Mouse (Mus musculus) embryonic facial prominence, embryonic 10.5 days (tissue): Measurements from ENCODE around the gene Col18a1. TPM values are rescaled to one million over a fixed set of nuclear protein-coding genes. Genes with fewer than 3 reads are reported as not detected.

Experiments used
- DNase-seq: peaks from one replicate; pipeline ENCODE4 v3.0.0-alpha.2; 2017; ENCODE audit warnings: low spot score
- H3K27ac ChIP-seq: fragments of 300-500 bp; sonication (generic); replicated peaks from 2 replicates; pipeline ENCODE4 v1.5.1; 2016; ENCODE audit warnings: mild to moderate bottlenecking
- H3K27me3 ChIP-seq: fragments of 300-500 bp; sonication (generic); replicated peaks from 2 replicates; pipeline ENCODE4 v1.6.1; 2016; ENCODE audit warnings: low read depth, mild to moderate bottlenecking; ENCODE audit not compliant: poor library complexity, severe bottlenecking
- H3K36me3 ChIP-seq: fragments of 300-500 bp; sonication (generic); replicated peaks from 2 replicates; pipeline ENCODE4 v1.6.1; 2016; ENCODE audit warnings: mild to moderate bottlenecking, moderate library complexity
- H3K4me1 ChIP-seq: fragments of 300-500 bp; sonication (generic); 2 replicates; pipeline ENCODE4 v1.6.1; 2016
- H3K4me3 ChIP-seq: fragments of 300-500 bp; sonication (generic); 2 replicates; pipeline ENCODE4 v1.5.1; 2016; ENCODE audit warnings: mild to moderate bottlenecking, moderate library complexity
- H3K9me3 ChIP-seq: fragments of 300-500 bp; sonication (generic); 2 replicates; pipeline ENCODE4 v1.6.1; 2016; ENCODE audit warnings: mild to moderate bottlenecking
- WGBS: fragments of 180-500 bp; shearing (Covaris S2); methylation state at CpG from one replicate; pipeline ENCODE4 v1.1.7; 2016; 5-methylcytosine and 5-hydroxymethylcytosine counted together
- polyA plus RNA-seq: library from polyadenylated mRNA; unstranded; fragments of >200 nt; fragmentation: Nextera tagmentation; extraction: Ambion mirVana; gene quantifications from 2 replicates; pipeline ENCODE4 v1.2.1, GENCODE M21; 2016

Col18a1 gene
- polyA plus RNA-seq, 1 experiment from 2014 or later, result 184 TPM

GRCm38 (mm10) chr10:77064239-77064638 is 102.1 kb downstream of the Col18a1 start:
- no peak overlapping the region for H3K4me3 ChIP-seq
- H3K27me3 ChIP-seq, result no peaks in the 10 kb centered on the region
- no peak overlapping the region for H3K27ac ChIP-seq
- peaks cover 76% of the 10 kb centered on the region for H3K36me3 ChIP-seq
- peaks cover 3% of the 10 kb centered on the region; the same call in 1 of the 2 replicates for H3K4me1 ChIP-seq
- no peak for DNase-seq
- H3K9me3 ChIP-seq, result no peaks in the 10 kb centered on the region
- WGBS, result 87% methylated on average over 3 of the region's 3 CpGs

GRCm38 (mm10) chr10:77062393-77063010 is 103.8 kb downstream of the Col18a1 start:
- no peaks in the 10 kb centered on the region for H3K9me3 ChIP-seq
- H3K27ac ChIP-seq, result no peak overlapping the region
- WGBS, result 88% methylated on average over 11 of the region's 11 CpGs
- peaks cover 74% of the 10 kb centered on the region for H3K36me3 ChIP-seq
- peaks cover 3% of the 10 kb centered on the region; the same call in 1 of the 2 replicates for H3K4me1 ChIP-seq
- H3K27me3 ChIP-seq, result no peaks in the 10 kb centered on the region
- H3K4me3 ChIP-seq, result no peak overlapping the region
- no peak for DNase-seq

- Histone ChIP-seq H3K9me3 (no peaks in the 10 kb centered on the region), H3K36me3 (peaks cover 73% of the 10 kb centered on the region), H3K27ac (no peak overlapping the region), H3K4me3 (no peak overlapping the region), H3K4me1 (peaks cover 3% of the 10 kb centered on the region; the same call in 1 of the 2 replicates), H3K27me3 (no peaks in the 10 kb centered on the region)
- WGBS, result 79% methylated on average over 3 of the region's 3 CpGs
- no peak for DNase-seq
These were observed 104.9 kb downstream of the Col18a1 start for GRCm38 (mm10) chr10:77061426-77061825.

- peaks cover 84% of the 10 kb centered on the region for H3K36me3 ChIP-seq
- H3K4me3 ChIP-seq, result no peak overlapping the region
- peaks cover 3% of the 10 kb centered on the region; the same call in 1 of the 2 replicates for H3K4me1 ChIP-seq
- no peak overlapping the region for H3K27ac ChIP-seq
- WGBS, result 82% methylated on average over 10 of the region's 10 CpGs
- no peak for DNase-seq
- H3K9me3 ChIP-seq, result no peaks in the 10 kb centered on the region
- no peaks in the 10 kb centered on the region for H3K27me3 ChIP-seq
These were observed 109.6 kb downstream of the Col18a1 start for GRCm38 (mm10) chr10:77056768-77057167.

GRCm38 (mm10) chr10:77048606-77049005 is 117.7 kb downstream of the Col18a1 start:
- no peaks in the 10 kb centered on the region; the same call in 1 of the 2 replicates for H3K4me1 ChIP-seq
- H3K27me3 ChIP-seq, result no peaks in the 10 kb centered on the region
- H3K4me3 ChIP-seq, result no peak overlapping the region
- no peak for DNase-seq
- H3K9me3 ChIP-seq, result no peaks in the 10 kb centered on the region
- WGBS, result 89% methylated on average over 3 of the region's 3 CpGs
- H3K27ac ChIP-seq, result no peak overlapping the region
- H3K36me3 ChIP-seq, result peaks cover 98% of the 10 kb centered on the region

GRCm38 (mm10) chr10:77048196-77048595 is 118.2 kb downstream of the Col18a1 start:
- WGBS, result 81% methylated on average over 4 of the region's 4 CpGs
- Histone ChIP-seq H3K27ac (no peak overlapping the region), H3K4me3 (no peak overlapping the region), H3K4me1 (no peaks in the 10 kb centered on the region; the same call in 1 of the 2 replicates), H3K9me3 (no peaks in the 10 kb centered on the region), H3K36me3 (peaks cover 98% of the 10 kb centered on the region), H3K27me3 (no peaks in the 10 kb centered on the region)
- no peak for DNase-seq

- Histone ChIP-seq H3K27ac (no peak overlapping the region), H3K36me3 (peaks cover 74% of the 10 kb centered on the region), H3K27me3 (no peaks in the 10 kb centered on the region), H3K4me1 (peaks cover 29% of the 10 kb centered on the region), H3K9me3 (no peaks in the 10 kb centered on the region), H3K4me3 (no peak overlapping the region)
- 90% methylated on average over 8 of the region's 8 CpGs for WGBS
- no peak for DNase-seq
These were observed 127.7 kb downstream of the Col18a1 start for GRCm38 (mm10) chr10:77038579-77039174.

GRCm38 (mm10) chr10:77035487-77035886 is 130.9 kb downstream of the Col18a1 start:
- H3K27me3 ChIP-seq, result peaks cover 15% of the 10 kb centered on the region
- H3K27ac ChIP-seq, result no peak overlapping the region
- H3K4me1 ChIP-seq, result peaks cover 40% of the 10 kb centered on the region
- H3K4me3 ChIP-seq, result no peak overlapping the region
- peaks cover 42% of the 10 kb centered on the region for H3K36me3 ChIP-seq
- no peaks in the 10 kb centered on the region for H3K9me3 ChIP-seq
- no peak for DNase-seq
- 82% methylated on average over 6 of the region's 6 CpGs for WGBS

- DNase-seq, result peak; percentile 60
- Histone ChIP-seq H3K9me3 (no peaks in the 10 kb centered on the region), H3K36me3 (peaks cover 22% of the 10 kb centered on the region), H3K4me3 (peak overlapping the region; percentile 82), H3K4me1 (peaks cover 40% of the 10 kb centered on the region), H3K27me3 (peaks cover 15% of the 10 kb centered on the region), H3K27ac (peak overlapping the region; percentile 89)
- WGBS, result 1% methylated on average over 30 of the region's 30 CpGs
These were observed 132.9 kb downstream of the Col18a1 start for GRCm38 (mm10) chr10:77033323-77034025.

- Histone ChIP-seq H3K4me3 (peak overlapping the region; percentile 82), H3K9me3 (no peaks in the 10 kb centered on the region), H3K27ac (peak overlapping the region; percentile 89), H3K4me1 (peaks cover 40% of the 10 kb centered on the region), H3K27me3 (peaks cover 15% of the 10 kb centered on the region), H3K36me3 (peaks cover 15% of the 10 kb centered on the region)
- WGBS, result under 1% methylated on average over 49 of the region's 49 CpGs
- peak; percentile 94 for DNase-seq
These were observed 133.6 kb downstream of the Col18a1 start for GRCm38 (mm10) chr10:77032591-77033322.

GRCm38 (mm10) chr10:77031768-77032375 is 134.5 kb downstream of the Col18a1 start, which contains the start of gene Slc19a1:
Gene Slc19a1, plus strand, starts transcription at chr10:77032241.
- Histone ChIP-seq H3K36me3 (peaks cover 8% of the 10 kb centered on the region), H3K4me3 (peak within 1 kb of the TSS; percentile 82), H3K27ac (peak within 1 kb of the TSS; percentile 89), H3K27me3 (peaks cover 15% of the 10 kb centered on the region), H3K4me1 (peaks cover 40% of the 10 kb centered on the region), H3K9me3 (no peaks in the 10 kb centered on the region)
- DNase-seq, result peak; percentile 14
- WGBS, result 29% methylated on average over 13 of the region's 13 CpGs

GRCm38 (mm10) chr10:77030666-77031065 is 135.7 kb downstream of the Col18a1 start:
- 88% methylated on average over 5 of the region's 5 CpGs for WGBS
- Histone ChIP-seq H3K27ac (no peak overlapping the region), H3K36me3 (no peaks in the 10 kb centered on the region), H3K9me3 (no peaks in the 10 kb centered on the region), H3K4me1 (peaks cover 30% of the 10 kb centered on the region), H3K27me3 (peaks cover 15% of the 10 kb centered on the region), H3K4me3 (no peak overlapping the region)
- no peak for DNase-seq
